Mouse (Mus musculus) lung, embryonic 14.5 days (tissue): ENCODE data around the gene Clic4. TPM values are rescaled to one million over a fixed set of nuclear protein-coding genes. Genes with fewer than 3 reads are reported as not detected.

Experiments used
- ATAC-seq: fragments of 200-750 bp; cut with Nextera tagmentation; 2 replicates; pipeline ENCODE4 v1.8.0; 2017; ENCODE audit warnings: mild to moderate bottlenecking, moderate TSS enrichment, moderate library complexity; ENCODE audit not compliant: insufficient read depth
- DNase-seq: peaks from one replicate; pipeline ENCODE4 v3.0.0-alpha.2; 2015
- H3K27ac ChIP-seq: fragments of 300-500 bp; sonication (generic); 2 replicates; pipeline ENCODE4 v1.5.1; 2014; ENCODE audit warnings: low read depth, mild to moderate bottlenecking, moderate library complexity
- H3K27me3 ChIP-seq: fragments of 300-500 bp; sonication (generic); 2 replicates; pipeline ENCODE4 v1.6.1; 2014; ENCODE audit warnings: low read length, control low read depth; ENCODE audit not compliant: insufficient read depth
- H3K36me3 ChIP-seq: fragments of 300-500 bp; sonication (generic); 2 replicates; pipeline ENCODE4 v1.6.1; 2014; ENCODE audit warnings: control low read depth; ENCODE audit not compliant: insufficient read depth
- H3K4me1 ChIP-seq: fragments of 300-500 bp; sonication (generic); 2 replicates; pipeline ENCODE4 v1.6.1; 2014; ENCODE audit warnings: antibody characterized with exemption, control low read depth; ENCODE audit not compliant: insufficient read depth
- H3K4me2 ChIP-seq: fragments of 300-500 bp; sonication (generic); 2 replicates; pipeline ENCODE4 v1.6.1; 2014; ENCODE audit warnings: mild to moderate bottlenecking
- H3K4me3 ChIP-seq: fragments of 300-500 bp; sonication (generic); 2 replicates; pipeline ENCODE4 v1.5.1; 2014; ENCODE audit warnings: low read depth, low read length
- H3K9ac ChIP-seq: fragments of 300-500 bp; sonication (generic); 2 replicates; pipeline ENCODE4 v1.6.1; 2014
- H3K9me3 ChIP-seq: fragments of 300-500 bp; sonication (generic); 2 replicates; pipeline ENCODE4 v1.6.1; 2016; ENCODE audit warnings: low read depth, low read length, control low read depth
- CTCF ChIP-seq: IDR thresholded peaks from 2 replicates; pipeline ENCODE4 v1.5.1; 2016; ENCODE audit warnings: antibody characterized with exemption, low read depth
- WGBS: fragments of 180-500 bp; shearing (Covaris S2); extraction: QIAGEN DNeasy Blood & Tissue Kit; methylation state at CpG from one replicate; pipeline ENCODE4 v1.1.7; 2014; 5-methylcytosine and 5-hydroxymethylcytosine counted together
- polyA plus RNA-seq: library from polyadenylated mRNA; unstranded; fragments of >200 nt; fragmentation: Nextera tagmentation; extraction: Ambion mirVana; gene quantifications from 2 replicates; pipeline ENCODE4 v1.2.1, GENCODE M21; 2014

The Clic4 gene
- polyA plus RNA-seq, 1 experiment from 2014 or later: 133 TPM

DNA sequence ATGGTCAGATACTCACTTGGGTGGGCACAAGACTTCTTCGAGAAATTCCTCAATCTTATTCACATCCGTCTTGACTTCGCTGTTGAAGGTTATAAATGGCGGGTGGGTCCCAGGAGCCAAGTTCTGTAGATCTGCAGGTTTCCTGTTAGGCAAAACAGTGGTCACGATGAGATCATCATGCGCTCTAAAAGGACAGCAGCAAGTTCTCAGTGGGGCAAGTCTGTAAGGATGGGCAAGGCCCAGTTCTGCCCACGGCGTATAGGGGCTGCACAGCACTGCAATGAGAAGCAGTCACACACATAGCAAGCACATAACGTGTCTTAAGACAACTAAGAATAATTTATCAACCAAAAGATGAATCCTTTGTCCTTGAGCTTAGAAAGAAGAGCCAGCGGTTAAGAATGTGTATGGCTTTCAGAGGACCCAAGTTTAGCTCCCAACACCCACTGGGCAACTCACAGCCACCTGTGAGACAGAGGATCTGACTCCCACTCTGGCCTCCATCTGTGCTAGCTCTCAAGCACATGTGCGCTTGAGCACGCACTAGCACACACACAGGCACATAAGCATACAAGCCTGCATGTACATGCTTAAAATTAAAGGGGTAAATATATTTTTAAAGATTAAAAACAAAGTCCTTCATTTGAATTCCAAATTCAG is 46.5 kb downstream of the Clic4 start:
- no peak for ATAC-seq
- TF ChIP-seq CTCF: no peak
- H3K27me3 ChIP-seq: no peaks in the 10 kb centered on the region
- no peak overlapping the region for H3K27ac ChIP-seq
- peak; percentile 46 for DNase-seq
- H3K9me3 ChIP-seq: no peaks in the 10 kb centered on the region
- WGBS: 90% methylated on average over 12 of the region's 12 CpGs
- peaks cover 55% of the 10 kb centered on the region for H3K36me3 ChIP-seq
- H3K4me3 ChIP-seq: no peak overlapping the region
- H3K4me1 ChIP-seq: no peaks in the 10 kb centered on the region
- no peak overlapping the region for H3K4me2 ChIP-seq
- no peak overlapping the region for H3K9ac ChIP-seq

- TF ChIP-seq CTCF: no peak
- H3K36me3 ChIP-seq: peaks cover 64% of the 10 kb centered on the region
- no peaks in the 10 kb centered on the region for H3K27me3 ChIP-seq
- DNase-seq (no peak), ATAC-seq (no peak)
- H3K4me3 ChIP-seq: no peak overlapping the region
- H3K4me2 ChIP-seq: no peak overlapping the region
- H3K4me1 ChIP-seq: no peaks in the 10 kb centered on the region
- no peak overlapping the region for H3K27ac ChIP-seq
- no peak overlapping the region for H3K9ac ChIP-seq
- 86% methylated on average over 9 of the region's 9 CpGs for WGBS
- H3K9me3 ChIP-seq: no peaks in the 10 kb centered on the region
These were observed 48.8 kb downstream of the Clic4 start for GRCm38 (mm10) chr4:135223808-135224207.

DNA sequence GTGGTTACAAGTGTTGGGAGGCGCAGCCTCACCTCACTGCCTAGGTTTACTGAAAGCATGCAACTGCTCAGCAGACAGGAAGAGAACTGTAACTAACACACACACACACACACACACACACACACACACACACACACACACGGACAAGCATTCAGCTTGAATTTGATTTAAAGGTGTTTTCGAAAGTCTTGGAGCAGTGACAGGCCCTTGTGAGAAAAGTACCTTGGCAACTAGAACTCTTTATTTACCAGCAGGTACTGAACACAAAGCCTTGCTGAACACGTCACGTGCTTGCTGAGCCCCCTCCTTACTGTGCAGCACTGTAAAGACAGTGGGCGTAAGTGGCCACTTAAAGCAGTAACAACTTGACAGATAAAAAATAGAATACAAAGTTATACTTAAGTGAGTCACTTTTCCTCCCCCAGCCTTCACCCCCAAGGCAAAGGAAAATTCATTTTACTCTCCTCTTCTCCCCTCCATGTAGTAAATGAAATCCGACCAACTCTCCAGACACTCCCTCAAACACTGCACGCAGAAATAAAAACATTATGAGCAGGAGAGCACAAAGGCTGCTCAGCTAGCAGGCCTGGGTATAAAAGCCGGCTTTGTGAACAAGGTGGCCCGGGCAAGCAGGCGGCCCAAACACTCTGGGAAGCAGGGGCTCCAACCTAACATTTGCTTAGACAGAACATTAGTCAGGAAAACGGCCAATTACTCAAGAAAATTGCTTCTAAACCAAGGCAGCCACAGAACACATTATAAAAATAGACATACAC is 50.8 kb downstream of the Clic4 start:
- Histone ChIP-seq H3K9me3 (no peaks in the 10 kb centered on the region), H3K4me1 (no peaks in the 10 kb centered on the region), H3K9ac (no peak overlapping the region), H3K4me2 (no peak overlapping the region), H3K36me3 (peaks cover 83% of the 10 kb centered on the region), H3K27me3 (no peaks in the 10 kb centered on the region), H3K4me3 (no peak overlapping the region), H3K27ac (peak overlapping the region; percentile 30; the same call in 1 of the 2 replicates)
- DNase-seq (no peak), ATAC-seq (no peak)
- no peak for TF ChIP-seq CTCF
- WGBS: 71% methylated on average over 12 of the region's 12 CpGs

- WGBS: 73% methylated on average over 3 of the region's 3 CpGs
- ATAC-seq (no peak), DNase-seq (no peak)
- no peaks in the 10 kb centered on the region for H3K9me3 ChIP-seq
- no peak overlapping the region for H3K4me2 ChIP-seq
- no peak for TF ChIP-seq CTCF
- no peak overlapping the region for H3K27ac ChIP-seq
- H3K36me3 ChIP-seq: peaks cover 84% of the 10 kb centered on the region
- H3K4me1 ChIP-seq: no peaks in the 10 kb centered on the region
- no peak overlapping the region for H3K4me3 ChIP-seq
- H3K27me3 ChIP-seq: no peaks in the 10 kb centered on the region
- H3K9ac ChIP-seq: no peak overlapping the region
These were observed 52.0 kb downstream of the Clic4 start for GRCm38 (mm10) chr4:135220641-135221040.

GRCm38 (mm10) chr4:135219652-135220051 is 53.0 kb downstream of the Clic4 start:
- Histone ChIP-seq H3K36me3 (peaks cover 83% of the 10 kb centered on the region), H3K9me3 (no peaks in the 10 kb centered on the region), H3K4me3 (no peak overlapping the region), H3K4me1 (no peaks in the 10 kb centered on the region), H3K4me2 (no peak overlapping the region), H3K27ac (no peak overlapping the region), H3K27me3 (no peaks in the 10 kb centered on the region), H3K9ac (no peak overlapping the region)
- 46% methylated on average over 4 of the region's 4 CpGs for WGBS
- peak; percentile 94 for DNase-seq
- ATAC-seq: 0 out of 2 replicates have a peak, but pooled peaks have one; percentile 31
- TF ChIP-seq CTCF: peak; percentile 87

- H3K9me3 ChIP-seq: no peaks in the 10 kb centered on the region
- H3K4me2 ChIP-seq: no peak overlapping the region
- peaks cover 11% of the 10 kb centered on the region for H3K36me3 ChIP-seq
- DNase-seq (no peak), ATAC-seq (no peak)
- TF ChIP-seq CTCF: peak; percentile 17; the same call in 1 of the 2 replicates
- H3K27ac ChIP-seq: no peak overlapping the region
- no peak overlapping the region for H3K9ac ChIP-seq
- no peaks in the 10 kb centered on the region for H3K4me1 ChIP-seq
- 65% methylated on average over 2 of the region's 2 CpGs for WGBS
- H3K27me3 ChIP-seq: peaks cover 11% of the 10 kb centered on the region
- no peak overlapping the region for H3K4me3 ChIP-seq
These were observed 62.8 kb downstream of the Clic4 start for GRCm38 (mm10) chr4:135209846-135210245.
